Mouse (Mus musculus): ENCODE results near the gene Cox6b2.

- TF ChIP-seq POLR2A (IDR thresholded peaks at IDR 0.05; ENCODE audit: borderline replicate concordance, insufficient read depth, low read length) = no peak
- no peak for TF ChIP-seq CTCF (IDR thresholded peaks at IDR 0.05; ENCODE audit: borderline replicate concordance, insufficient read depth, low read depth, low read length)
Measured at GRCm38 (mm10) chr7:4782759-4783158, 29.9 kb upstream of the Cox6b2 start, which contains the start of the genes Il11 and Tmem190.

All from cerebellum, adult 2 months (tissue).